11 mouse cellular contexts compared by ENCODE assay signal in genomic region chr11:118475496-118476083, GRCm38 (mm10). TPM values are rescaled to one million over a fixed set of nuclear protein-coding genes. Genes with fewer than 3 reads are reported as not detected.
"Had no signal": no experiment of that assay in that cellular context is flagged by ENCODE, and none has a peak within 500 bp of the region (broad histone marks: within the 10 kb centered on the region; RNA-seq: fewer than 3 reads in every experiment).

No protein-coding gene starts in this region.

- DNase-seq: kidney, adult 18-20 months; kidney, adult 9 months; layer of hippocampus, postnatal 36 days; liver, postnatal 0 days; lung, embryonic 14.5 days; right cerebral cortex, adult 18-20 months; right cerebral cortex, postnatal 14 days; right cerebral cortex, postnatal 4 days; spleen, adult 18-20 months; thymus, postnatal 25 days had no signal

RNA-seq across cellular contexts. Expression of gene C1qtnf1, which starts 47.6 kb away (rescaled TPM):
- total RNA-seq: megakaryocyte, adult 5-6 weeks had no signal
